Mouse (Mus musculus) small intestine, adult 2 months (tissue): ENCODE measurements at regions not wholly inside any gene's neighbourhood (a gene's known extent, or its start where the extent isn't known, plus 50 kb on each side); places are given as distances from the start of the nearest gene placed in this dataset.

Experiments used
- H3K27ac ChIP-seq: fragments of 200-500 bp; 2 replicates; pipeline ENCODE4 v1.5.1; 2012; ENCODE audit warnings: low read depth, low read length, control low read depth, inconsistent platforms; ENCODE audit not compliant: insufficient read depth
- H3K27me3 ChIP-seq: fragments of 200-500 bp; 2 replicates; pipeline ENCODE4 v1.6.1; 2012; ENCODE audit warnings: mild to moderate bottlenecking, moderate library complexity, low read length, inconsistent platforms; ENCODE audit not compliant: control insufficient read depth, insufficient read depth
- H3K36me3 ChIP-seq: fragments of 200-500 bp; 2 replicates; pipeline ENCODE4 v1.6.1; 2012; ENCODE audit warnings: mild to moderate bottlenecking, low read length, control low read depth, inconsistent platforms; ENCODE audit not compliant: control insufficient read depth, insufficient read depth
- H3K4me1 ChIP-seq: fragments of 200-500 bp; 2 replicates; pipeline ENCODE4 v1.6.1; 2012; ENCODE audit warnings: low read length, inconsistent platforms, mixed read lengths; ENCODE audit not compliant: control insufficient read depth, insufficient read depth, insufficient read length
- H3K4me3 ChIP-seq: fragments of 200-500 bp; 2 replicates; pipeline ENCODE4 v1.5.1; 2012; ENCODE audit warnings: low read depth, mild to moderate bottlenecking, control low read depth, inconsistent platforms, low read length, moderate library complexity
- CTCF ChIP-seq: fragments of 200-500 bp; IDR thresholded peaks from 2 replicates; pipeline ENCODE4 v1.5.1; 2012; ENCODE audit warnings: low read depth, mild to moderate bottlenecking, control low read depth, inconsistent platforms, low read length, moderate library complexity, mixed read lengths; ENCODE audit not compliant: insufficient replicate concordance, insufficient read length; ENCODE audit errors: extremely low read depth
- POLR2A ChIP-seq: fragments of 200-500 bp; IDR thresholded peaks from 2 replicates; pipeline ENCODE4 v1.6.1; 2012; ENCODE audit warnings: low read depth, mild to moderate bottlenecking, control low read depth, inconsistent platforms, low read length, moderate library complexity
- WGBS: fragments of 180-500 bp; shearing (Covaris S2); methylation state at CpG from one replicate; pipeline ENCODE4 v1.1.7; 2018; 5-methylcytosine and 5-hydroxymethylcytosine counted together

- Histone ChIP-seq H3K27ac (no peak overlapping the region), H3K36me3 (no peaks in the 10 kb centered on the region), H3K4me1 (no peaks in the 10 kb centered on the region), H3K27me3 (no peaks in the 10 kb centered on the region), H3K4me3 (no peak overlapping the region)
- TF ChIP-seq CTCF (no peak), POLR2A (no peak)
- 78% methylated on average over 3 of the region's 3 CpGs for WGBS
These were observed 111.3 kb upstream of the Card11 start for GRCm38 (mm10) chr5:141111666-141112065.

- Histone ChIP-seq H3K36me3 (no peaks in the 10 kb centered on the region), H3K27ac (no peak overlapping the region), H3K27me3 (no peaks in the 10 kb centered on the region), H3K4me3 (no peak overlapping the region), H3K4me1 (no peaks in the 10 kb centered on the region)
- TF ChIP-seq CTCF = no peak
- TF ChIP-seq POLR2A = no peak
- WGBS = 65% methylated on average over 4 of the region's 4 CpGs
These were observed 115.0 kb upstream of the Card11 start for GRCm38 (mm10) chr5:141115273-141115904.

GRCm38 (mm10) chr5:141115963-141116362, 115.6 kb upstream of the Card11 start:
- Histone ChIP-seq H3K36me3 (no peaks in the 10 kb centered on the region), H3K4me3 (no peak overlapping the region), H3K27me3 (no peaks in the 10 kb centered on the region), H3K4me1 (no peaks in the 10 kb centered on the region), H3K27ac (no peak overlapping the region)
- 70% methylated on average over 8 of the region's 8 CpGs for WGBS
- TF ChIP-seq CTCF (no peak), POLR2A (no peak)

GRCm38 (mm10) chr5:141125870-141126269, 115.4 kb upstream of the Sdk1 start:
- Histone ChIP-seq H3K4me3 (no peak overlapping the region), H3K27me3 (no peaks in the 10 kb centered on the region), H3K36me3 (no peaks in the 10 kb centered on the region), H3K4me1 (no peaks in the 10 kb centered on the region), H3K27ac (no peak overlapping the region)
- no peak for TF ChIP-seq POLR2A
- TF ChIP-seq CTCF = no peak
- 73% methylated on average over 7 of the region's 7 CpGs for WGBS

GRCm38 (mm10) chr5:141126536-141126935, 114.8 kb upstream of the Sdk1 start:
- 84% methylated on average over 7 of the region's 7 CpGs for WGBS
- TF ChIP-seq CTCF = no peak
- TF ChIP-seq POLR2A = no peak

GRCm38 (mm10) chr5:141131036-141131435, 110.3 kb upstream of the Sdk1 start:
- H3K4me3 ChIP-seq = no peak overlapping the region
- no peaks in the 10 kb centered on the region for H3K36me3 ChIP-seq
- TF ChIP-seq POLR2A = no peak
- no peak for TF ChIP-seq CTCF
- no peak overlapping the region for H3K27ac ChIP-seq
- no peaks in the 10 kb centered on the region for H3K4me1 ChIP-seq
- WGBS = 55% methylated on average over 1 of the region's 1 CpGs
- no peaks in the 10 kb centered on the region for H3K27me3 ChIP-seq

More at GRCm38 (mm10) chr5:141126536-141126935, 114.8 kb upstream of the Sdk1 start:
- no peaks in the 10 kb centered on the region for H3K27me3 ChIP-seq
- H3K36me3 ChIP-seq = no peaks in the 10 kb centered on the region
- H3K4me1 ChIP-seq = no peaks in the 10 kb centered on the region
- no peak overlapping the region for H3K4me3 ChIP-seq
- no peak overlapping the region for H3K27ac ChIP-seq

GRCm38 (mm10) chr5:141131906-141132305, 109.4 kb upstream of the Sdk1 start:
- Histone ChIP-seq H3K27me3 (no peaks in the 10 kb centered on the region), H3K36me3 (no peaks in the 10 kb centered on the region), H3K27ac (no peak overlapping the region), H3K4me1 (no peaks in the 10 kb centered on the region), H3K4me3 (no peak overlapping the region)
- no peak for TF ChIP-seq POLR2A
- no peak for TF ChIP-seq CTCF
- 20% methylated on average over 9 of the region's 9 CpGs for WGBS

- H3K4me1 ChIP-seq = no peaks in the 10 kb centered on the region; the same call in 1 of the 2 replicates
- no peaks in the 10 kb centered on the region; the same call in 1 of the 2 replicates for H3K27me3 ChIP-seq
- H3K27ac ChIP-seq = no peak overlapping the region
- 59% methylated on average over 4 of the region's 4 CpGs for WGBS
- H3K36me3 ChIP-seq = no peaks in the 10 kb centered on the region
- no peak overlapping the region for H3K4me3 ChIP-seq
- TF ChIP-seq POLR2A (no peak), CTCF (no peak)
These were observed 105.1 kb upstream of the Sdk1 start for GRCm38 (mm10) chr5:141136239-141136638.
